Mouse (Mus musculus): ENCODE data around the gene Itga10. TPM values are rescaled to one million over a fixed set of nuclear protein-coding genes. Genes with fewer than 3 reads are reported as not detected.

The Itga10 gene
- polyA plus RNA-seq, 1 experiment from 2014 or later = 0.31 TPM

GRCm38 (mm10) chr3:96675171-96675570 is 29.8 kb downstream of the Itga10 start:
- Histone ChIP-seq H3K9ac (replicated peaks; ENCODE audit: low read depth) (no peak overlapping the region), H3K27me3 (replicated peaks; ENCODE audit: insufficient read depth, low read length) (0 out of 2 replicates have a peak, but pooled peaks cover 6% of the 10 kb centered on the region), H3K9me3 (ENCODE audit: low read length) (no peaks in the 10 kb centered on the region), H3K4me3 (ENCODE audit: low read depth, low read length) (no peak overlapping the region), H3K4me2 (replicated peaks; ENCODE audit: low read depth, low read length) (no peak overlapping the region), H3K36me3 (ENCODE audit: insufficient read depth, low read length) (no peaks in the 10 kb centered on the region), H3K27ac (ENCODE audit: low read length) (no peak overlapping the region), H3K4me1 (ENCODE audit: insufficient read depth, low read depth, low read length) (0 out of 2 replicates have a peak, but pooled peaks cover 4% of the 10 kb centered on the region)
- ATAC-seq (no peak), DNase-seq (ENCODE audit: low spot score) (no peak)
- no peak for TF ChIP-seq EP300 (IDR thresholded peaks at IDR 0.05)
- no peak for TF ChIP-seq CTCF (IDR thresholded peaks at IDR 0.05)
- 75% methylated on average over 3 of the region's 3 CpGs for WGBS

- Histone ChIP-seq H3K4me1 (ENCODE audit: insufficient read depth, low read depth, low read length) (no peaks in the 10 kb centered on the region), H3K9me3 (ENCODE audit: low read length) (no peaks in the 10 kb centered on the region), H3K4me3 (ENCODE audit: low read depth, low read length) (no peak overlapping the region), H3K36me3 (ENCODE audit: insufficient read depth, low read length) (no peaks in the 10 kb centered on the region), H3K4me2 (replicated peaks; ENCODE audit: low read depth, low read length) (no peak overlapping the region), H3K27ac (ENCODE audit: low read length) (no peak overlapping the region), H3K27me3 (replicated peaks; ENCODE audit: insufficient read depth, low read length) (peaks cover 6% of the 10 kb centered on the region; the same call in 1 of the 2 replicates), H3K9ac (replicated peaks; ENCODE audit: low read depth) (no peak overlapping the region)
- no peak for TF ChIP-seq EP300 (IDR thresholded peaks at IDR 0.05)
- TF ChIP-seq CTCF (IDR thresholded peaks at IDR 0.05) = no peak
- DNase-seq (ENCODE audit: low spot score) (no peak), ATAC-seq (no peak)
- 62% methylated on average over 3 of the region's 3 CpGs for WGBS
These were observed 30.3 kb downstream of the Itga10 start for GRCm38 (mm10) chr3:96675690-96676089.

GRCm38 (mm10) chr3:96678456-96678855 is 33.1 kb downstream of the Itga10 start:
- Histone ChIP-seq H3K4me1 (ENCODE audit: insufficient read depth, low read depth, low read length) (no peaks in the 10 kb centered on the region), H3K4me3 (ENCODE audit: low read depth, low read length) (no peak overlapping the region), H3K9ac (replicated peaks; ENCODE audit: low read depth) (no peak overlapping the region), H3K27me3 (replicated peaks; ENCODE audit: insufficient read depth, low read length) (peaks cover 6% of the 10 kb centered on the region; the same call in 1 of the 2 replicates), H3K4me2 (replicated peaks; ENCODE audit: low read depth, low read length) (no peak overlapping the region), H3K36me3 (ENCODE audit: insufficient read depth, low read length) (no peaks in the 10 kb centered on the region), H3K9me3 (ENCODE audit: low read length) (no peaks in the 10 kb centered on the region), H3K27ac (ENCODE audit: low read length) (no peak overlapping the region)
- ATAC-seq = no peak
- no peak for DNase-seq (ENCODE audit: low spot score)
- 59% methylated on average over 7 of the region's 7 CpGs for WGBS
- TF ChIP-seq EP300 (IDR thresholded peaks at IDR 0.05) (no peak), CTCF (IDR thresholded peaks at IDR 0.05) (no peak)

- 30% methylated on average over 5 of the region's 5 CpGs for WGBS
- Histone ChIP-seq H3K4me2 (replicated peaks; ENCODE audit: low read depth, low read length) (no peak overlapping the region), H3K36me3 (ENCODE audit: insufficient read depth, low read length) (no peaks in the 10 kb centered on the region), H3K4me1 (ENCODE audit: insufficient read depth, low read depth, low read length) (no peaks in the 10 kb centered on the region), H3K9me3 (ENCODE audit: low read length) (no peaks in the 10 kb centered on the region), H3K4me3 (ENCODE audit: low read depth, low read length) (no peak overlapping the region), H3K27ac (ENCODE audit: low read length) (no peak overlapping the region), H3K9ac (replicated peaks; ENCODE audit: low read depth) (no peak overlapping the region), H3K27me3 (replicated peaks; ENCODE audit: insufficient read depth, low read length) (peaks cover 6% of the 10 kb centered on the region; the same call in 1 of the 2 replicates)
- ATAC-seq = no peak
- DNase-seq (ENCODE audit: low spot score) = no peak
- TF ChIP-seq EP300 (IDR thresholded peaks at IDR 0.05) (no peak), CTCF (IDR thresholded peaks at IDR 0.05) (no peak)
These were observed 33.8 kb downstream of the Itga10 start for GRCm38 (mm10) chr3:96679159-96679674.

GRCm38 (mm10) chr3:96680269-96680956 is 35.0 kb downstream of the Itga10 start:
- no peak overlapping the region for H3K27ac ChIP-seq (ENCODE audit: low read length)
- H3K9me3 ChIP-seq (ENCODE audit: low read length) = no peaks in the 10 kb centered on the region
- ATAC-seq (no peak), DNase-seq (ENCODE audit: low spot score) (no peak)
- 25% methylated on average over 12 of the region's 12 CpGs for WGBS
- no peaks in the 10 kb centered on the region for H3K4me1 ChIP-seq (ENCODE audit: insufficient read depth, low read depth, low read length)
- TF ChIP-seq CTCF (IDR thresholded peaks at IDR 0.05) (no peak), EP300 (IDR thresholded peaks at IDR 0.05) (no peak)
- no peak overlapping the region for H3K9ac ChIP-seq (replicated peaks; ENCODE audit: low read depth)
- no peak overlapping the region for H3K4me2 ChIP-seq (replicated peaks; ENCODE audit: low read depth, low read length)
- H3K36me3 ChIP-seq (ENCODE audit: insufficient read depth, low read length) = no peaks in the 10 kb centered on the region
- H3K27me3 ChIP-seq (replicated peaks; ENCODE audit: insufficient read depth, low read length) = peaks cover 6% of the 10 kb centered on the region; the same call in 1 of the 2 replicates
- no peak overlapping the region for H3K4me3 ChIP-seq (ENCODE audit: low read depth, low read length)

- H3K4me2 ChIP-seq (replicated peaks; ENCODE audit: low read depth, low read length) = no peak overlapping the region
- peaks cover 8% of the 10 kb centered on the region; the same call in 1 of the 2 replicates for H3K27me3 ChIP-seq (replicated peaks; ENCODE audit: insufficient read depth, low read length)
- DNase-seq (ENCODE audit: low spot score) (no peak), ATAC-seq (no peak)
- H3K36me3 ChIP-seq (ENCODE audit: insufficient read depth, low read length) = no peaks in the 10 kb centered on the region
- H3K27ac ChIP-seq (ENCODE audit: low read length) = no peak overlapping the region
- H3K9ac ChIP-seq (replicated peaks; ENCODE audit: low read depth) = no peak overlapping the region
- no peak overlapping the region for H3K4me3 ChIP-seq (ENCODE audit: low read depth, low read length)
- no peaks in the 10 kb centered on the region for H3K9me3 ChIP-seq (ENCODE audit: low read length)
- no peak for TF ChIP-seq EP300 (IDR thresholded peaks at IDR 0.05)
- no peak for TF ChIP-seq CTCF (IDR thresholded peaks at IDR 0.05)
- WGBS = 81% methylated on average over 3 of the region's 3 CpGs
- H3K4me1 ChIP-seq (ENCODE audit: insufficient read depth, low read depth, low read length) = no peaks in the 10 kb centered on the region
These were observed 38.1 kb downstream of the Itga10 start for GRCm38 (mm10) chr3:96683496-96683895.
